Mouse (Mus musculus): ENCODE results near the gene Fam196b. TPM values are rescaled to one million over a fixed set of nuclear protein-coding genes. Genes with fewer than 3 reads are reported as not detected.

Gene Fam196b
- 1 to 10 TPM in 1 of 2 experiments, under 1 TPM in 1; 0.31 to 1.2 TPM for total RNA-seq (2021)
- long read RNA-seq, experiment 1, partial matches to known transcripts = 2 of 3 reads
- long read RNA-seq, experiment 1, other reads (novel, unspliced or antisense) = 1 of 3 reads
- long read RNA-seq, experiment 2, partial matches to known transcripts = 2 of 2 reads
- long read RNA-seq, experiment 2, other reads (novel, unspliced or antisense) = 0 of 2 reads

GRCm38 (mm10) chr11:34314534-34315379 lies at the start of gene Fam196b:
TSS of gene Fam196b (plus strand) at chr11:34314822.
- DNase-seq = no peak
- TF ChIP-seq CTCF (IDR thresholded peaks at IDR 0.05) = peak; percentile 59
- Histone ChIP-seq H3K4me3 (peak within 1 kb of the TSS; percentile 57), H3K27ac (no peak within 1 kb of the TSS)
- intact Hi-C loops (cut with DNase I) = no loop called here

- TF ChIP-seq CTCF (IDR thresholded peaks at IDR 0.05) = no peak
- peak; percentile 19 for DNase-seq
- Histone ChIP-seq H3K4me3 (no peak overlapping the region), H3K27ac (no peak overlapping the region)
- intact Hi-C loops (cut with DNase I) = no loop called here
Measured at GRCm38 (mm10) chr11:34272016-34272415, 42.6 kb upstream of the Fam196b start.

GRCm38 (mm10) chr11:34275941-34276340 lies 38.7 kb upstream of the Fam196b start:
- no peak for DNase-seq
- intact Hi-C loops (cut with DNase I) = no loop called here
- Histone ChIP-seq H3K27ac (no peak overlapping the region), H3K4me3 (no peak overlapping the region)
- peak; percentile 41 for TF ChIP-seq CTCF (IDR thresholded peaks at IDR 0.05)

- DNase-seq = no peak
- TF ChIP-seq CTCF (IDR thresholded peaks at IDR 0.05) = no peak
- Histone ChIP-seq H3K4me3 (no peak overlapping the region), H3K27ac (no peak overlapping the region)
- intact Hi-C loops (cut with DNase I) = no loop called here
Measured at GRCm38 (mm10) chr11:34276363-34277046, 38.1 kb upstream of the Fam196b start.

- Histone ChIP-seq H3K27ac (no peak overlapping the region), H3K4me3 (no peak overlapping the region)
- DNase-seq = no peak
- intact Hi-C loops (cut with DNase I) = no loop called here
- no peak for TF ChIP-seq CTCF (IDR thresholded peaks at IDR 0.05)
Measured at GRCm38 (mm10) chr11:34277047-34277445, 37.6 kb upstream of the Fam196b start.

- Histone ChIP-seq H3K27ac (no peak overlapping the region), H3K4me3 (no peak overlapping the region)
- DNase-seq = no peak
- no peak for TF ChIP-seq CTCF (IDR thresholded peaks at IDR 0.05)
- intact Hi-C loops (cut with DNase I) = no loop called here
Measured at GRCm38 (mm10) chr11:34284124-34284808, 30.4 kb upstream of the Fam196b start.

GRCm38 (mm10) chr11:34290265-34290664 lies 24.4 kb upstream of the Fam196b start:
- intact Hi-C loops (cut with DNase I) = no loop called here
- no peak for DNase-seq
- no peak for TF ChIP-seq CTCF (IDR thresholded peaks at IDR 0.05)
- Histone ChIP-seq H3K27ac (no peak overlapping the region), H3K4me3 (no peak overlapping the region)

- no peak for TF ChIP-seq CTCF (IDR thresholded peaks at IDR 0.05)
- DNase-seq = no peak
- H3K4me3 ChIP-seq = no peak overlapping the region
- intact Hi-C loops (cut with DNase I) = no loop called here
- no peak overlapping the region for H3K27ac ChIP-seq
Measured at GRCm38 (mm10) chr11:34290708-34291107, 23.9 kb upstream of the Fam196b start.

GRCm38 (mm10) chr11:34291304-34291703 lies 23.3 kb upstream of the Fam196b start:
- Histone ChIP-seq H3K27ac (no peak overlapping the region), H3K4me3 (no peak overlapping the region)
- no peak for TF ChIP-seq CTCF (IDR thresholded peaks at IDR 0.05)
- no peak for DNase-seq
- intact Hi-C loops (cut with DNase I) = no loop called here

GRCm38 (mm10) chr11:34297698-34298378 lies 16.8 kb upstream of the Fam196b start:
- no peak for TF ChIP-seq CTCF (IDR thresholded peaks at IDR 0.05)
- no peak overlapping the region for H3K4me3 ChIP-seq
- no peak for DNase-seq
- intact Hi-C loops (cut with DNase I) = no loop called here
- no peak overlapping the region for H3K27ac ChIP-seq

- TF ChIP-seq CTCF (IDR thresholded peaks at IDR 0.05) = no peak
- no peak for DNase-seq
- Histone ChIP-seq H3K27ac (no peak overlapping the region), H3K4me3 (no peak overlapping the region)
- intact Hi-C loops (cut with DNase I) = no loop called here
Measured at GRCm38 (mm10) chr11:34299550-34299949, 15.1 kb upstream of the Fam196b start.

GRCm38 (mm10) chr11:34300064-34300463 lies 14.6 kb upstream of the Fam196b start:
- no peak overlapping the region for H3K27ac ChIP-seq
- no peak overlapping the region for H3K4me3 ChIP-seq
- TF ChIP-seq CTCF (IDR thresholded peaks at IDR 0.05) = no peak
- intact Hi-C loops (cut with DNase I) = no loop called here
- no peak for DNase-seq
